Mouse (Mus musculus) kidney, adult 10 weeks (tissue): Measurements from ENCODE around the gene Olfr655. TPM values are rescaled to one million over a fixed set of nuclear protein-coding genes. Genes with fewer than 3 reads are reported as not detected.

ENCODE experiments used
- polyA plus RNA-seq: library from polyadenylated mRNA; stranded (reverse); fragments of 350-450 nt; fragmentation: Illumina TruSeq; extraction: RNeasy Lipid Tissue Mini Kit (QIAGEN cat#74804); gene quantifications from one replicate; pipeline ENCODE4 v1.2.3, GENCODE M21; 2014; ENCODE audit warnings: low read depth, low replicate concordance

The Olfr655 gene
- not detected for polyA plus RNA-seq

GRCm38 (mm10) chr7:104601679-104602078 lies at the start of gene Olfr655:
Gene Olfr655, minus strand, starts transcription at chr7:104601779.

GRCm38 (mm10) chr7:104646841-104647482 lies 45.4 kb upstream of the Olfr655 start, which contains the start of gene Olfr658:
Gene Olfr658, minus strand, starts transcription at chr7:104647305.

GRCm38 (mm10) chr7:104624494-104624893 lies 22.9 kb upstream of the Olfr655 start, which contains the start of gene Olfr657:
Gene Olfr657, plus strand, starts transcription at chr7:104624794.

GRCm38 (mm10) chr7:104613655-104614054 lies 12.1 kb upstream of the Olfr655 start, which contains the start of gene Olfr656:
Gene Olfr656, plus strand, starts transcription at chr7:104613955.

DNA sequence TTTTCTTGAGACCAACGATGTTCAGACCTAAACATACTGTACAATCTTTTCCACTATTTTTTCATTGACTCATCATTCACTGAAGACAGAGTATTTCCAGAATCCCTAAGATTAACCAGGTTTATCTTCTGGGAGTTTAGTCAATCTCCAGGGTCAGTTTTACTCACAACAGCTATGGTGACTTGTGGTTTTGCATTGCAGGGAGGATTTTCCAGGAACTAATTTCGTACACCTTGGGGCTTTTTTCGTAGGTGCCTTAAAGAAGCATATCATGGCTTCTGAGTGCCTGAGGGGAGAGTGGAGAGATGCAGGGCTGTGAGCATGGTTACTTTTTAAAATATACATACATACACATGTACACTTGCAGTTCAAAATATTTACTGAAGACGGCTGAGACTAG lies 14.9 kb downstream of the Olfr655 start, which contains the start of gene Olfr654:
TSS of gene Olfr654 (plus strand) at position 301 of the 400 bp plus-strand sequence.

DNA sequence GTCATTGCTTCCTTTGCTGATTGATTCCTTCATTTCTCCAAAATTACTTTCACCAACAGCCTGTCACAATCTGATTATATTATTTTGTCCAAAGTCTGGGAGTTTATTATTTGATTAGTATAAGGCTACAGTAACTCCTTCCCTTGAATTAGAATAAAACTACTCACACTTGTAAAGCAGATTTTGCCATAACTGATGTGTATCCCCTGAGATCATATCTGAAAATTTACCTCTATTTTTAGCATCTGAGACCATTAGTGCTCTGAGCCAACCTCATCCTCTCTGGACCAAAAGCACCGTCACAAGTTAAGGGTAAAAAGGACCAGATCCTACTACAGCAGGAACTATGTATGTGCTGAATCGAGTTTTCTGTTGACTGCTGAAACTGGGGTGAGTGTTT lies 24.6 kb downstream of the Olfr655 start, which contains the start of gene Olfr653:
TSS of gene Olfr653 (plus strand) at position 301 of the 400 bp plus-strand sequence.

GRCm38 (mm10) chr7:104560601-104561000 lies 41.0 kb downstream of the Olfr655 start, which contains the start of gene Olfr652:
Gene Olfr652, plus strand, starts transcription at chr7:104560901.

DNA sequence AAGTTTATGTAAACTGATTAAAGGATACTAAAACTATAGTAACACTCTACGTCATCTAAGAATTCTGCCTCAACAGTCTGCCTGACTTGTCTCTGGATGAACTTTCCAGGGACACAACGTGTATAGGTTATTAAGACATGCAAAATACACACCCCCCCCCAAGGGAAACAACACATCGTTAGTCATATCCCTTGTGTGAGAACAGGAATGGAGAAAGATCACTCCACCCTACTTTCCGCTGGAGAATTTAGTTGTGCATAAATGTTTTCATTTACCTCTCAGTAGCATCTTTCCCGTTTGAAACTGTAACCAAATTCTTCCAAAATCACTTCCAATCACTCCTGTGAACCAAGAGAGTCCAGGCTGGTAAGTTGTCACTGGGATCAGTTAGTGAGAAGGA lies 51.7 kb downstream of the Olfr655 start, which contains the start of gene Olfr651:
TSS of gene Olfr651 (plus strand) at position 301 of the 400 bp plus-strand sequence.

Other genes starting within 250 kb of the Olfr655 start
- gene Trim12c, start 248.4 kb downstream of the Olfr655 start, polyA plus RNA-seq = 13.9 TPM
- gene Trim30b, start 231.9 kb downstream of the Olfr655 start, polyA plus RNA-seq = 0.12 TPM
- gene Trim30c, start 200.9 kb downstream of the Olfr655 start, polyA plus RNA-seq = not detected
- 12.9 TPM for gene Trim30a, start 136.6 kb downstream of the Olfr655 start, polyA plus RNA-seq
- 5.3 TPM for gene Trim30d, start 93.9 kb downstream of the Olfr655 start, polyA plus RNA-seq
- gene Olfr651, start 51.6 kb downstream of the Olfr655 start, polyA plus RNA-seq = not detected
- not detected for gene Olfr652, start 40.9 kb downstream of the Olfr655 start, polyA plus RNA-seq
- not detected for gene Olfr653, start 24.5 kb downstream of the Olfr655 start, polyA plus RNA-seq
- gene Olfr654, start 14.8 kb downstream of the Olfr655 start, polyA plus RNA-seq = not detected
- gene Olfr656, start 12.2 kb upstream of the Olfr655 start, polyA plus RNA-seq = not detected
- gene Olfr657, start 23.0 kb upstream of the Olfr655 start, polyA plus RNA-seq = not detected
- not detected for gene Olfr658, start 45.5 kb upstream of the Olfr655 start, polyA plus RNA-seq
- not detected for gene Olfr659, start 65.0 kb upstream of the Olfr655 start, polyA plus RNA-seq
- not detected for gene Olfr661, start 84.7 kb upstream of the Olfr655 start, polyA plus RNA-seq
- gene Usp17le, start 175.7 kb upstream of the Olfr655 start, polyA plus RNA-seq = not detected
- not detected for gene Usp17lb, start 240.8 kb upstream of the Olfr655 start, polyA plus RNA-seq